8 mouse cellular contexts compared by ENCODE assay signal in the genomic region with DNA sequence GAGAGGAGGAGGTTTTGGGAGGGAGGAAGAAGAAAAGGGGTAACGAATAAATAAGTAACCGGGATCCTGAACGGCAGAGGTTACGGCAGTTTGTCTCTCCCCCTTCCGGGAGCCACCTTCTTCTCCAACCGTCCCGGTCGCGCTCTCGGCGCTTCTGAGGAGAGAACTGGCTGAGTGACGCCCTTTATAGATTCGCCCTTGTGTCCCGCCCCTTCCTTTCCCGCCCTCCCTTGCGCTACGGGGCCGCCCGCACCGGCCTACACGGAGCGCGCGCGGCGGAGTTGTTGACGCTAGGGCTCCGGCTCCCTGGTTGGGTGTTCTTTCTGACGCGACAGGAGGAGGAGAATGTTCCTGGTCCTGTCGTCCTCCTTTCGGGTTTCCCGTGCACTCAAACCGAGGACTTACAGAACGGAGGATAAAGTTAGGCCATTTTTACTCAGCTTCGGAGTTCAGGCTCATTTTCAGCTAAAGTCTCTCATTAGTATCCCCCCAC. TPM values are rescaled to one million over a fixed set of nuclear protein-coding genes. Genes with fewer than 3 reads are reported as not detected.
A peak's percentile ranks its signal among the peaks of the same experiment; 100 is the strongest.
DNase-seq lines count a peak whose midpoint lies in the region; ATAC-seq and TF ChIP-seq lines count a peak whose summit lies in the region.

A gene (minus strand): TSS at position 160 of the 493 bp plus-strand sequence.

- TF ChIP-seq CTCF in MEL (IDR thresholded peaks at IDR 0.05 in 2 of 3, conservative IDR thresholded peaks at IDR 0.05 in 1 of 3; ENCODE audit: control insufficient read depth in 1 of 3, insufficient read depth in 1 of 3, low read depth in 2 of 3, low read length in 3 of 3, poor library complexity in 1 of 3, severe bottlenecking in 1 of 3): no peak
- peak; percentile 13; the same call in 1 of the 2 replicates for TF ChIP-seq CTCF in cerebellum, adult 2 months (IDR thresholded peaks at IDR 0.05; ENCODE audit: borderline replicate concordance, insufficient read depth, low read depth, low read length)

- no peak for TF ChIP-seq RAD21 in MEL (IDR thresholded peaks at IDR 0.05; ENCODE audit: low read depth, low read length)

- H3K36me3 ChIP-seq in MEL (ENCODE audit: control insufficient read depth in 1 of 2, insufficient read depth in 2 of 2, low read length in 2 of 2): peaks cover 0 to 28% of the 10 kb centered on the region in 2 experiments; a peak in 2 of 4 replicates
- H3K36me3 ChIP-seq in lung, embryonic 16.5 days (ENCODE audit: control insufficient read depth, insufficient read depth, low read length): no peaks in the 10 kb centered on the region

- H3K9me3 ChIP-seq in MEL (replicated peaks; ENCODE audit: insufficient read depth, low read length): no peaks in the 10 kb centered on the region
- no peaks in the 10 kb centered on the region for H3K9me3 ChIP-seq in lung, embryonic 16.5 days (ENCODE audit: control insufficient read depth, low read length)

- peak within 1 kb of the TSS; percentile 85 to 92 for H3K4me3 ChIP-seq in MEL (ENCODE audit: control insufficient read depth in 1 of 2, insufficient read depth in 1 of 2, low read depth in 2 of 2, low read length in 2 of 2)
- H3K4me3 ChIP-seq in cerebellum, adult 2 months (replicated peaks; ENCODE audit: insufficient read depth, low read depth, low read length): peak within 1 kb of the TSS; percentile 92
- peak within 1 kb of the TSS; percentile 75 for H3K4me3 ChIP-seq in lung, embryonic 16.5 days (ENCODE audit: low read length)

- peak within 1 kb of the TSS; percentile 89 for H3K9ac ChIP-seq in MEL (ENCODE audit: control insufficient read depth, low read depth, low read length, poor library complexity, severe bottlenecking)
- peak within 1 kb of the TSS; percentile 78 for H3K9ac ChIP-seq in lung, embryonic 16.5 days (ENCODE audit: low read length)

- under 1% methylated on average over 36 of the region's 36 CpGs for WGBS in cerebellum, adult 2 months
- under 1% methylated on average over 36 of the region's 36 CpGs for WGBS in lung, embryonic 16.5 days

- TF ChIP-seq POLR2A in MEL (IDR thresholded peaks at IDR 0.05; ENCODE audit: control insufficient read depth in 1 of 2, insufficient read depth in 1 of 2, low read depth in 1 of 2, low read length in 2 of 2, poor library complexity in 1 of 2): peak; percentile 100
- TF ChIP-seq POLR2A in cerebellum, adult 2 months (IDR thresholded peaks at IDR 0.05; ENCODE audit: borderline replicate concordance, insufficient read depth, low read length): peak; percentile 99

- H3K27me3 ChIP-seq in MEL (ENCODE audit: control insufficient read depth in 1 of 2, insufficient read depth in 2 of 2, low read length in 2 of 2): no peaks in the 10 kb centered on the region
- H3K27me3 ChIP-seq in cerebellum, adult 2 months (ENCODE audit: control insufficient read depth, insufficient read depth, low read length): no peaks in the 10 kb centered on the region
- no peaks in the 10 kb centered on the region for H3K27me3 ChIP-seq in lung, embryonic 16.5 days (ENCODE audit: control insufficient read depth, insufficient read depth, low read depth, low read length)

- DNase-seq in MEL (ENCODE audit: low read depth, low spot score): peak; percentile 99
- peak; percentile 98 to 99 for DNase-seq in cerebellum, adult 2 months
- DNase-seq in forelimb bud, embryonic 11.5 days (ENCODE audit: low read depth, low spot score): peak; percentile 98
- peak; percentile 93 for DNase-seq in layer of hippocampus, adult 9-10 months (ENCODE audit: low spot score)
- peak; percentile 99 for DNase-seq in ovary, postnatal 10 days (ENCODE audit: low spot score)
- DNase-seq in thymus, postnatal 10 days (ENCODE audit: low spot score in 2 of 2): peak; percentile 96 to 98

- peak in 1 of 2 experiments; percentile 32; a peak in 2 of 4 replicates for TF ChIP-seq EP300 in MEL (IDR thresholded peaks at IDR 0.05; ENCODE audit: low read depth in 1 of 2, low read length in 2 of 2)

- peaks cover 8 to 21% of the 10 kb centered on the region in 2 experiments for H3K4me1 ChIP-seq in MEL (ENCODE audit: control insufficient read depth in 1 of 2, insufficient read depth in 2 of 2, low read length in 2 of 2)
- peaks cover 10% of the 10 kb centered on the region for H3K4me1 ChIP-seq in cerebellum, adult 2 months (ENCODE audit: control insufficient read depth, insufficient read depth, low read length)
- H3K4me1 ChIP-seq in lung, embryonic 16.5 days (replicated peaks; ENCODE audit: control insufficient read depth, insufficient read depth, low read length): peaks cover 30% of the 10 kb centered on the region

- ATAC-seq in hematopoietic stem cell, adult 5-6 weeks (replicated peaks in 1 of 2; ENCODE audit: insufficient read depth in 1 of 2, low FRiP score in 2 of 2, low TSS enrichment in 1 of 2, low read depth in 1 of 2, poor library complexity in 2 of 2, severe bottlenecking in 2 of 2): peak; percentile 71 to 80
- peak; percentile 96 for ATAC-seq in lung, embryonic 16.5 days (ENCODE audit: low read depth)

- H3K27ac ChIP-seq in MEL (ENCODE audit: control insufficient read depth, low read depth, low read length): peak within 1 kb of the TSS; percentile 98
- peak within 1 kb of the TSS; percentile 93 for H3K27ac ChIP-seq in cerebellum, adult 2 months (ENCODE audit: insufficient read depth, low read length)
- peak within 1 kb of the TSS; percentile 100 for H3K27ac ChIP-seq in lung, embryonic 16.5 days (ENCODE audit: low read length)

- peak within 1 kb of the TSS; percentile 87 for H3K4me2 ChIP-seq in lung, embryonic 16.5 days (ENCODE audit: low read depth, low read length)

- peaks cover 39% of the 10 kb centered on the region for H3K79me2 ChIP-seq in MEL (ENCODE audit: control insufficient read depth, insufficient read depth, low read length, poor library complexity)

TF ChIP-seq in MEL, 35 proteins besides CTCF, POLR2A, EP300 and RAD21:
- no peak for TF ChIP-seq ZNF384 (IDR thresholded peaks at IDR 0.05; ENCODE audit: low read depth, low read length)
- peak; percentile 45; the same call in 1 of the 2 replicates for TF ChIP-seq ELF1 (IDR thresholded peaks at IDR 0.05; ENCODE audit: low read depth, low read length)
- TF ChIP-seq NELFE (IDR thresholded peaks at IDR 0.05; ENCODE audit: low read depth, low read length): peak; percentile 100
- peak; percentile 82 for TF ChIP-seq HCFC1 (IDR thresholded peaks at IDR 0.05; ENCODE audit: low read depth, low read length)
- TF ChIP-seq ZMIZ1 (IDR thresholded peaks at IDR 0.05; ENCODE audit: low read depth, low read length): peak; percentile 100
- no peak for TF ChIP-seq MAFK (IDR thresholded peaks at IDR 0.05; ENCODE audit: borderline replicate concordance, low read depth, low read length)
- TF ChIP-seq TCF12 (IDR thresholded peaks at IDR 0.05; ENCODE audit: low read depth, low read length): peak; percentile 78
- no peak for TF ChIP-seq JUND (IDR thresholded peaks at IDR 0.05; ENCODE audit: low read depth, low read length)
- peak; percentile 90 for TF ChIP-seq E2F4 (IDR thresholded peaks at IDR 0.05; ENCODE audit: borderline replicate concordance, low read depth, low read length)
- TF ChIP-seq NRF1 (IDR thresholded peaks at IDR 0.05; ENCODE audit: insufficient read depth, low read depth, low read length, poor library complexity, severe bottlenecking): peak; percentile 53
- TF ChIP-seq BHLHE40 (IDR thresholded peaks at IDR 0.05; ENCODE audit: borderline replicate concordance, low read depth, low read length): no peak
- no peak for TF ChIP-seq ZKSCAN1 (IDR thresholded peaks at IDR 0.05; ENCODE audit: low read depth, low read length)
- peak; percentile 100 for TF ChIP-seq POLR2AphosphoS5 (IDR thresholded peaks at IDR 0.05; ENCODE audit: borderline replicate concordance, low read depth, low read length)
- TF ChIP-seq MYC (IDR thresholded peaks at IDR 0.05; ENCODE audit: low read depth, low read length): peak; percentile 77
- 0 out of 2 replicates have a peak, but pooled peaks have one; percentile 6 for TF ChIP-seq MEF2A (IDR thresholded peaks at IDR 0.05; ENCODE audit: extremely low read depth, insufficient replicate concordance, low read depth, low read length, poor library complexity, severe bottlenecking)
- TF ChIP-seq MYB (IDR thresholded peaks at IDR 0.05; ENCODE audit: low read depth, low read length): peak; percentile 51; the same call in 1 of the 2 replicates
- no peak for TF ChIP-seq ZC3H11A (IDR thresholded peaks at IDR 0.05; ENCODE audit: low read depth, low read length)
- TF ChIP-seq UBTF (IDR thresholded peaks at IDR 0.05; ENCODE audit: borderline replicate concordance, insufficient read depth, low read depth, low read length): no peak
- peak; percentile 99 for TF ChIP-seq TBP (IDR thresholded peaks at IDR 0.05; ENCODE audit: low read depth, low read length)
- no peak for TF ChIP-seq CHD2 (IDR thresholded peaks at IDR 0.05; ENCODE audit: low read length)
- peak; percentile 61; the same call in 1 of the 2 replicates for TF ChIP-seq ETS1 (IDR thresholded peaks at IDR 0.05; ENCODE audit: low read depth, low read length)
- peak; percentile 99 for TF ChIP-seq CHD1 (IDR thresholded peaks at IDR 0.05; ENCODE audit: low read depth, low read length)
- TF ChIP-seq SIN3A (IDR thresholded peaks at IDR 0.05; ENCODE audit: low read length): peak; percentile 85
- TF ChIP-seq KAT2A (conservative IDR thresholded peaks at IDR 0.05; ENCODE audit: low read depth, low read length): peak; percentile 36; the same call in 1 of the 2 replicates
- no peak for TF ChIP-seq GABPA (IDR thresholded peaks at IDR 0.05; ENCODE audit: low read depth, low read length)
- peak; percentile 100 for TF ChIP-seq POLR2AphosphoS2 (IDR thresholded peaks at IDR 0.05; ENCODE audit: low read length)

RNA-seq across cellular contexts. Expression of the gene that starts here (rescaled TPM):
- total RNA-seq in MEL (2012; rRNA removed): 16.6 and 22.2 TPM in 2 replicates
- 100 to 1,000 TPM in 1 of 2 experiments, 10 to 100 TPM in 1; 73.9 to 193 TPM for polyA plus RNA-seq in MEL (2012; ENCODE audit: insufficient read depth in 1 of 2, insufficient read length in 2 of 2, low read depth in 1 of 2, low replicate concordance in 2 of 2, missing spikeins in 1 of 2)
- 35.3 and 42.3 TPM in 2 replicates for polyA plus RNA-seq in cerebellum, adult 2 months (2012; rRNA removed)
- 11.3 and 55.7 TPM in 2 replicates for total RNA-seq in hematopoietic stem cell, adult 5-6 weeks (2017)
- polyA plus RNA-seq in lung, embryonic 16.5 days (2015; fragmentation: Nextera tagmentation; extraction: Ambion mirVana): 24.1 and 25.3 TPM in 2 replicates

Comparison
In these comparisons a context has a peak if more than half of its experiments do, and no peak if none do; other contexts are left out.
1. Peak in every context shown above with its lines: DNase-seq, ATAC-seq, H3K4me3 ChIP-seq and H3K27ac ChIP-seq.